Mouse (Mus musculus) hindlimb bud, embryonic 11.5 days (tissue): ENCODE data around the gene Irs4.

ENCODE experiments used
- DNase-seq: peaks from one replicate; pipeline ENCODE4 v3.0.0-alpha.2; 2012; ENCODE audit warnings: low read depth, low spot score; ENCODE audit errors: extremely low spot score

Gene Irs4

DNA sequence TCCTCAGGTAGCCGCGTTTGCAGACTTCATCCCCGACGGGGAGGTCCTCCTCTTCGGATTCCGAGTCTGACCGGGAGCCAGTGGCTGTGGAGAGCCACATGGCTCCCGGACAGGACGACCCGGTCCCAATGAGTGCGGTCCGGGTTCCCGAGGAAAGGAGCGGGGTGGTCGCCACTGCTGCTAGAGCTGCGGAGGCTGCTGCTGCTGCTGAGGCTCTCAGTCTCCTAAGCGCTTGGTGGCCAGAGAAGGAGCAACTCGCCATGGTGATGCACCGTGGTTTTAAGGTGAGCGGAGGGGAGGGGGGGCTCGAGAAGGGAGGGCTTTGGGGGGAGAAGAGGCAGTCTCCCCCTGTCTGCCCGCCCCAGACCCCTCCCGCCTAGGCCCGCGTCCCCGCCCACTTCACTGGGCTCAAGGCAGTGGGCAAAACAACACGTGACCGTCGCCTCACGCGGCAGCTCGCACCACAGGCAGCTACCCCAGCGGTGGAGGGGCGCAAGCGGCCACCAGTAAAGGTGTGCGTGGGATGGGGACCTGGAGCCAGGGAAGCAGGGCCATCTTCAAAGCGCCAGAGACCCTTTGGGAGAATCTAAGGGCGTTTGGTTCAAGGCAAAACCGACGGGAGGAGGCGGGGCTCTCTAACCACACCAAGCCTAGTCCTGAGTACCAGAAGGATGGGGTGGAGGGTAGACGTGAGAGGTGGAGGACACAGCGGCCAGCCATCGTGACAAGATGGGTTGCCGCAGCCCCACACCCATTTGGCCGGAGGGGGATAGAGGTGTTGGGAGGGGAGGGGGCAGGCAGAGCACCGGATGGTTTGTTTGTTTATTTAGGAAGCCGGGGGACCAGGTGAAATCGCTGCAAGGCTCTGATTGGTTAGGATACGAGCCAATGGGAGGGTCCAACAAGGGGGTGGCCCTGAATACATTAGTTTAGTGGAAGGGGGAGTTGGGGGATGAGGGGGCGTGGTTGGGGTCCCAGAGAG lies at the start of gene Irs4:
Gene Irs4, minus strand, starts transcription at position 327 of the 982 bp plus-strand sequence.
- DNase-seq = no peak

DNA sequence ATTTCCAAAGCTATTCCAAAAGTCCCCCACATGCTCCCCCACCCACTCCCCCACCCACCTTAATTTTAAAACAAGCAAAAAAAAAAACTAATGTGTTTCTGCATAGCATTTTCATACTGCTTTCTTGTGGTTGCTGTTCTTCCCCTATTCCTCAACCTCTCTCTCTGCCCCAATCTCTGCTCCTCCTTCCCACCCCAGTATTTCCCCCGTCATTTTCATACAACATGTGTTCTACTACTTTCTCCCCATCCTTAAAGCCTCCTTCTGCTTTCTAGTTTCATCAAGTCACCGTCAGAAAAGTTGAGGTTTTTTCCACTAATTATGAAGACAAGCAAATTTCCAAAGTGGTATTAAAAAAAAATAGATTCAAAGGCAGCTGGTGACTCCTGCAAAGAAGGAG lies 25.3 kb upstream of the Irs4 start:
- no peak for DNase-seq

DNA sequence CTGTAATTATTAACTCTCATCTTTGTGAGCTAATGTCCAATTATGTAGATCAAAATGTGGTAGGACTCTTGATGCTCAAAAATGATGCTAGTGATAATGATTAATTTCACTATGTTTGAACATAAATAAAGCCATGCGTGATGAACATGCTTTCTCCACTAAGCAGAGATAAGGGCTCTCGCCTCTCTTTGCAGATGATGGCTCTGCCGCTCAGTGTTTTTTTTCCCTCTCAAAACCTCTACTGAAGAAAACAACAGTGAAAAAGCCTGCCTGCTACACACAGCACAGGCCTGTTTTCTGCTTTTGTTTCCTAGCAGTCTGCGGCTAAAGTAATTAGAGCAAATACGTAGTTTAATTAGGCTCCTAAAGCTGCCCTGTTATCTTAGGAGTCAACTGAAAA lies 4.5 kb upstream of the Irs4 start:
- DNase-seq = no peak

DNA sequence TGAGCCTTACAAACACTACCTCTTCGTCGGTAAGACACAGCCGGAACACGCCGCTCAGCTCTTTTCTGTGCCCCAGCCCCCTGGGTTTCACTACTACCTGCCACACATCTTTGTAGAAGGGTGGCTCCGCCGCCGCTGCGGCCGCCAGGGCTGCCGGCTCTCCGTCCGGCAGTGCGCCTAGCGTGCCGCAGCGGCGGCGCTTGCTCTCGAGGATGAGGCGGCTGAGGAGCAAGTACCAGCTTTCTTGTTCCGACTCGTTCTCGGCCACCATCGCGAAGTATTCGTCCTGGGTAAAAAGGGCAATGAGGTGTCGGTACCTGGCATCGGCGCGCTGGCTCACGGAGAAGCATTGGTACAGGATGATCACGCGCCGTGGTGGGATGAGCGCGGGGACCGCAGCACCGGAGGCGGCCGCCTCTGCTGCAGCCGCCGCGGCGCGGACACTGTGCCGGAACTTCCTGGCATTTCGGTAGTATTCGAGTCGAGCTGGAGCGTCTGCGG lies 622 bp downstream of the Irs4 start:
- DNase-seq = no peak

DNA sequence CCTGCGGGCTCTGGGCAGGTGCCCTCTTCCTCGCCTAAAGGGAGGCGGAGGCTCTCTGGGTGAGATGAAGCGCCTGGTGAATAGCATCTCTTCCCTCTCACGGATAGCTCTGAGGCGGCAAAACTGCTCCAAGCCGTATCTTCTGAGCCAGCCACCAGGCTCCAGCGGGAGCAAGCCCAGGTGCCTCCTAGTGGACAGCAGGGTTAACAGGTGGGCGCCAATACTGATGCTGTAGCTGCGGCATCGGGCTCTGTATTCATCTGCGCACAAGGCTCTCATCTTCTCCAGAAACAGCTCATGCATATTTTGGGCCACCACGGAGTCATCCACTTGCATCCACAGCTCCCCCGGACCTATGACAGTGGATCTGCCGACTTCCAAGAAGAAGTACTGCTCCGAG lies 1.1 kb downstream of the Irs4 start:
- no peak for DNase-seq

DNA sequence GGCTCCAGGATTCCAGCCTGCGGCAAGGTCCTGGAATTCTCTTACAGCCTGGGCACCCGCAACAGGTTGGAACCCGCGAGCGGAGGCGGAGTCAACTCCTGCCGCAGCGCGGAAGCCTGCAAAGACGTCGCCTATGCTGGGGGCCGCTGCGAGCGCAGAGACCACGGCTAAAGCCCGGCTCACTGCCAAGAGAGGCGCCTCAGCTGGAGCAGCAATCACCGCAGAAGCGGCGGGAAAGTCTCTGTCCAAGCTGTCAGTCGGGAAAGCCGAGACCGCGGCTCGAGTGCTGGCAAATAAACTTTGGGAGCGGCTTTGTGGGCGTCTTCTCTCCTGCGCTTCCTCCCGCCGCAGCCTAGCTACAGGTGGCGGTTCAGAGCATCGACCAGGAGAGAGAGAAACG lies 3.3 kb downstream of the Irs4 start:
- DNase-seq = no peak
